Mouse (Mus musculus): ENCODE results near the gene Mettl24. TPM values are rescaled to one million over a fixed set of nuclear protein-coding genes. Genes with fewer than 3 reads are reported as not detected.
A peak's percentile ranks its signal among the peaks of the same experiment; 100 is the strongest.

The Mettl24 gene
- polyA plus RNA-seq, 1 experiment from 2014 or later: 3.2 TPM

GRCm38 (mm10) chr10:40711127-40711526, 28.0 kb downstream of the Mettl24 start:
- Histone ChIP-seq H3K4me3 (ENCODE audit: low read length) (no peak overlapping the region), H3K36me3 (ENCODE audit: control insufficient read depth, insufficient read depth, low read length) (no peaks in the 10 kb centered on the region), H3K4me2 (ENCODE audit: low read depth, low read length) (no peak overlapping the region), H3K9ac (ENCODE audit: low read depth, low read length) (no peak overlapping the region), H3K27ac (ENCODE audit: low read length) (no peak overlapping the region), H3K9me3 (ENCODE audit: control insufficient read depth, low read length) (no peaks in the 10 kb centered on the region), H3K4me1 (ENCODE audit: control insufficient read depth, insufficient read depth, low read length) (peaks cover 6% of the 10 kb centered on the region; the same call in 1 of the 2 replicates), H3K27me3 (replicated peaks; ENCODE audit: control insufficient read depth, insufficient read depth, low read length) (no peaks in the 10 kb centered on the region)
- no peak for ATAC-seq
- WGBS: 68% methylated on average over 7 of the region's 7 CpGs

DNA sequence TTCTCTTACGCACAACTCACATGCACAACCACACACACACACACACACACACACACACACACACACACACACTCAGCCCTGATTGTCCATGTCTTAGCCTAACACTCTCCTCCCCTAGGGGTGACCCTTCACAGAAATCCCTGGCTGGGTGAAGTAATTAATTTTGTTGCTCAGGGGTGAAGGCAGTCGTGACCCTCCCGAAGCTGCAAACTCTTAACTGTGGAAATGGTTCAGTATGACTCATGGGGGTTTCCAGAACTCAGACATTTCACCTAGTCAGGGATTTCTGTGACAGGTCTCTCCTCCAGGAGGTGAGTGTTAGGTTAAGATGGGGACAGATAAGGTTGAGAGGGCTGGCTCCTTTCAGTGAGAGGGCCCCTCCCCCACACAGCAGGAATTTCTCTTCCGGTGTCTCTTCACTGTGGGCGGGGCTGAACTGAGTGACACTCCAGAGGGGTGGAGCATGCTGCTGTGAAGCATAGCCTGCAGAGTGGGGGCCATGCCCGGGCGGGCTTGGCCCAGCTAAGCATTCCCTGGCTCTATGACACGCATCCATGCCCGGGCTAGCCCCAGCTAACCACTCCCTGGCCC, 30.0 kb downstream of the Mettl24 start:
- H3K36me3 ChIP-seq (ENCODE audit: control insufficient read depth, insufficient read depth, low read length): no peaks in the 10 kb centered on the region
- no peaks in the 10 kb centered on the region for H3K9me3 ChIP-seq (ENCODE audit: control insufficient read depth, low read length)
- no peak overlapping the region for H3K27ac ChIP-seq (ENCODE audit: low read length)
- H3K9ac ChIP-seq (ENCODE audit: low read depth, low read length): no peak overlapping the region
- peak; percentile 81 for ATAC-seq
- 28% methylated on average over 9 of the region's 9 CpGs for WGBS
- H3K4me2 ChIP-seq (ENCODE audit: low read depth, low read length): peak overlapping the region; percentile 37
- no peaks in the 10 kb centered on the region for H3K27me3 ChIP-seq (replicated peaks; ENCODE audit: control insufficient read depth, insufficient read depth, low read length)
- no peak overlapping the region for H3K4me3 ChIP-seq (ENCODE audit: low read length)
- H3K4me1 ChIP-seq (ENCODE audit: control insufficient read depth, insufficient read depth, low read length): peaks cover 6% of the 10 kb centered on the region; the same call in 1 of the 2 replicates

DNA sequence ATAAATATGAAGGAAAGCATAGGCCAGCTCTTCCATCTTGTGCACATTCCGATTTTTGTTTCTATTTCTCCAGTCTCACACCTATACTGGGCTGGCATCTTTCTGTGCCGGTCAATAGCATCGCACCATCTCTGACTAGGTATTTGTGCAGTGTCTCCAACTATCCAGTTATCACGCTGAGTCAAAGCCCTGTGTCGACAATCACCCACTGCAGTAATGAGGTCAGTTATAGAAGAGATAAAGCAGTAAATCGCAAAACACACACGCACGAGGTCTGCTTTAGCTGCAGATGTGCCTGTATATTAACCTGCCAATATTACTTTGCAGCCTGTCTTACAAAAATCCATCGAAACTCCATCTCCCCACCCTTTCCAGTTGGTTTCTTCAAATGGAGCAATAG, 30.7 kb downstream of the Mettl24 start:
- peaks cover 6% of the 10 kb centered on the region; the same call in 1 of the 2 replicates for H3K4me1 ChIP-seq (ENCODE audit: control insufficient read depth, insufficient read depth, low read length)
- no peaks in the 10 kb centered on the region for H3K27me3 ChIP-seq (replicated peaks; ENCODE audit: control insufficient read depth, insufficient read depth, low read length)
- no peaks in the 10 kb centered on the region for H3K9me3 ChIP-seq (ENCODE audit: control insufficient read depth, low read length)
- no peak overlapping the region for H3K4me3 ChIP-seq (ENCODE audit: low read length)
- no peaks in the 10 kb centered on the region for H3K36me3 ChIP-seq (ENCODE audit: control insufficient read depth, insufficient read depth, low read length)
- ATAC-seq: no peak
- no peak overlapping the region for H3K9ac ChIP-seq (ENCODE audit: low read depth, low read length)
- 67% methylated on average over 9 of the region's 9 CpGs for WGBS
- peak overlapping the region; percentile 37; the same call in 1 of the 2 replicates for H3K4me2 ChIP-seq (ENCODE audit: low read depth, low read length)
- no peak overlapping the region for H3K27ac ChIP-seq (ENCODE audit: low read length)

DNA sequence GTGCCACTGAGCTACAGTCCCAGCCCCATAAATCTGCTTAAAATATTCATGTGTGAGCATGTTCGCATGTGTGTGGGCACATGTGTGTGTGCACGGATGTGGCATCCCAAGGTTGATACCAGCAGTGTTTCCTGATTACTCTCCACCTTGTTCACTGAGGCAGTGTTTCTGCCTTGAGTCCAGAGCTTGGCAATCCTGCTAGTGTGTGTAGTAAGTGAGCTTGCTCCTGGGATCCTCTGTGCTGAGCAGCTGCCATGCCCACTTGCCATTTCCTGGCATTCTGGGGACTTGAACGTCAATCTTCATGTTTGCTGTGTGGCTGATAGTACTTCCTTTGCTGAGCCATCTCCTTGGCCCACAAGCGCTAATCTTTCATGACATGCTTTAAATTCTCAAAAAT, 32.1 kb downstream of the Mettl24 start:
- Histone ChIP-seq H3K36me3 (ENCODE audit: control insufficient read depth, insufficient read depth, low read length) (no peaks in the 10 kb centered on the region), H3K9me3 (ENCODE audit: control insufficient read depth, low read length) (no peaks in the 10 kb centered on the region), H3K4me3 (ENCODE audit: low read length) (no peak overlapping the region), H3K9ac (ENCODE audit: low read depth, low read length) (no peak overlapping the region), H3K4me1 (ENCODE audit: control insufficient read depth, insufficient read depth, low read length) (peaks cover 6% of the 10 kb centered on the region; the same call in 1 of the 2 replicates), H3K4me2 (ENCODE audit: low read depth, low read length) (no peak overlapping the region), H3K27ac (ENCODE audit: low read length) (no peak overlapping the region), H3K27me3 (replicated peaks; ENCODE audit: control insufficient read depth, insufficient read depth, low read length) (no peaks in the 10 kb centered on the region)
- no peak for ATAC-seq
- 83% methylated on average over 4 of the region's 4 CpGs for WGBS

DNA sequence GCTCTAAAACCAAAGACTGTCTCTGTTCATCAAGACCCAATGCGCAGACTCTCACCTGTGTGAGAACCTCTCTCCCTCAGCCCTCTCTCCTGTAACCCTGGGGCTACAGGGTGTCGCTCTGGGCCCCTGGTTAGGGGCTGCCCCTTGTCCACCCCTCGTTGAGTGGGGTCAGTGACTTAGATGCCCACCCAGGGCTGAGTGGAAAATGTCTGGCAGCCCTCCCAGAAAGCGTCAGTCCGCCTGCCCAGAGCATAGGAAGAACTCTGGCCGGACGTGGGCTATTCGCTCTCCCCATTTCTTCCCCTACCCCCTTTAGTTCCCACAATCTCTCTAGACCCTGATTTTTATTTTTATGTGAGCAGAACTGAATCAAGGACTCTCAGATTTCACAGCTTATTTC, 33.2 kb downstream of the Mettl24 start:
- H3K4me3 ChIP-seq (ENCODE audit: low read length): no peak overlapping the region
- H3K36me3 ChIP-seq (ENCODE audit: control insufficient read depth, insufficient read depth, low read length): no peaks in the 10 kb centered on the region
- ATAC-seq: no peak
- no peaks in the 10 kb centered on the region for H3K27me3 ChIP-seq (replicated peaks; ENCODE audit: control insufficient read depth, insufficient read depth, low read length)
- no peak overlapping the region for H3K4me2 ChIP-seq (ENCODE audit: low read depth, low read length)
- H3K9ac ChIP-seq (ENCODE audit: low read depth, low read length): no peak overlapping the region
- no peaks in the 10 kb centered on the region for H3K9me3 ChIP-seq (ENCODE audit: control insufficient read depth, low read length)
- no peak overlapping the region for H3K27ac ChIP-seq (ENCODE audit: low read length)
- 54% methylated on average over 8 of the region's 8 CpGs for WGBS
- H3K4me1 ChIP-seq (ENCODE audit: control insufficient read depth, insufficient read depth, low read length): peaks cover 6% of the 10 kb centered on the region; the same call in 1 of the 2 replicates

DNA sequence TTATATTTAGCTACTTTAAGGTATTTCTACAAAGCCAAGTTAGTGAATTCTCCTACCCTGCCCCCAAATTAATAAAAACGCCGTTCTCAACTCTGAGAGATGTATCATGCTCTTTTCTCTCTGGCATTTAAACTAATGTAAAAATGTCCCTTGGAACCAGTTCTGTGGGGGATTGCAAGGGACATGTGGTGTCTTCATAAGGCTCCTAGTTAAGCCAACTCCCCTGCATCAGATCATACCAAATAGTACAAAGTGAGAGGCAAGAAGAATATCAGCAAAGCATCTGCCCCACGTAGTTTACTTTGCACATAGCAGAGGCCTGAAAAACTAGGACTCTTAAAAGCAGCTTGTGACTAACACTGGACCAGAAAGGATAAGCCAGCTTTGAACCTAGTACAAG, 33.6 kb downstream of the Mettl24 start:
- H3K4me3 ChIP-seq (ENCODE audit: low read length): no peak overlapping the region
- no peak overlapping the region for H3K27ac ChIP-seq (ENCODE audit: low read length)
- H3K9me3 ChIP-seq (ENCODE audit: control insufficient read depth, low read length): no peaks in the 10 kb centered on the region
- H3K9ac ChIP-seq (ENCODE audit: low read depth, low read length): no peak overlapping the region
- ATAC-seq: no peak
- H3K27me3 ChIP-seq (replicated peaks; ENCODE audit: control insufficient read depth, insufficient read depth, low read length): no peaks in the 10 kb centered on the region
- no peak overlapping the region for H3K4me2 ChIP-seq (ENCODE audit: low read depth, low read length)
- peaks cover 6% of the 10 kb centered on the region; the same call in 1 of the 2 replicates for H3K4me1 ChIP-seq (ENCODE audit: control insufficient read depth, insufficient read depth, low read length)
- 61% methylated on average over 3 of the region's 3 CpGs for WGBS
- no peaks in the 10 kb centered on the region for H3K36me3 ChIP-seq (ENCODE audit: control insufficient read depth, insufficient read depth, low read length)

DNA sequence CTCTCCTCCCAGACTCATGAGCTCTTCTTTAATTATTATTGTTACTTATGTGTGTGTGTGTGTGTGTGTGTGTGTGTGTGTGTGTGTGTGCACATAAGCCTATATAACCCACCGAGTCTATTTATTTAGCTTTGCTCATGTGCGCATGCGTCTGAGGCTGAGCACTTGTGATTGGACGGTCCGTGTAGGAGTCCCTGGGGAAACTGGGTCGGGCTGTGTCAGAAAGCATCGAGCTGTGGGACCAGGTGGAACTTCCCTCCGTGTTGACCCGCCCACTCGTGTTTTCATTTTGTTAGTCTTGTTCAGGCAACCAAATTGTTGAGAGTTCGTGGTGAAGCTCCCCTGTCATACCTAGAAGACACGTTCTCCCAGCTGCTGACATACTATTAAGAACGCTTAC, 35.3 kb downstream of the Mettl24 start:
- H3K4me1 ChIP-seq (ENCODE audit: control insufficient read depth, insufficient read depth, low read length): peaks cover 2% of the 10 kb centered on the region; the same call in 1 of the 2 replicates
- H3K27me3 ChIP-seq (replicated peaks; ENCODE audit: control insufficient read depth, insufficient read depth, low read length): no peaks in the 10 kb centered on the region
- ATAC-seq: no peak
- H3K9ac ChIP-seq (ENCODE audit: low read depth, low read length): no peak overlapping the region
- H3K36me3 ChIP-seq (ENCODE audit: control insufficient read depth, insufficient read depth, low read length): no peaks in the 10 kb centered on the region
- H3K9me3 ChIP-seq (ENCODE audit: control insufficient read depth, low read length): no peaks in the 10 kb centered on the region
- 92% methylated on average over 13 of the region's 13 CpGs for WGBS
- H3K4me3 ChIP-seq (ENCODE audit: low read length): no peak overlapping the region
- H3K27ac ChIP-seq (ENCODE audit: low read length): no peak overlapping the region
- no peak overlapping the region for H3K4me2 ChIP-seq (ENCODE audit: low read depth, low read length)

DNA sequence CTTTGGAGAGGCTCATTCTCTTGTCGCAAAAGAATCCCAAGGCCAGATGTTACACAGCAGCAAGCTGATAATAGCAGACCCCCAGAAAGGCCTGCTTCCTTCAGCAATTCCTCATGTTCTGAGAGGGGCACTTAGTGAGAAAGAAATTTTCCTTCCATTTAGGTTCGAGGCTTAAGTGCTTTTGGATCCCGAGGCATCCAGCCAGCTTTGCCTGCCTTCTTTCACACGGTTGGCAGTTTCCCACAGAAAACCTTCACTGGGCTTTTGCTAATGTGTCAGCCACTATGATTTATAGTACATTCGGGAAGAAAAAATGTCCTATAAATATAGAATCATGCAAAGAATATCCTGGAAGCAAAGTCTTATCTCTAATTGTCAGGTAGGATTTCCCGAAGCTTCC, 36.0 kb downstream of the Mettl24 start:
- Histone ChIP-seq H3K36me3 (ENCODE audit: control insufficient read depth, insufficient read depth, low read length) (no peaks in the 10 kb centered on the region), H3K27me3 (replicated peaks; ENCODE audit: control insufficient read depth, insufficient read depth, low read length) (no peaks in the 10 kb centered on the region), H3K4me1 (ENCODE audit: control insufficient read depth, insufficient read depth, low read length) (peaks cover 3% of the 10 kb centered on the region; the same call in 1 of the 2 replicates), H3K4me3 (ENCODE audit: low read length) (no peak overlapping the region), H3K9ac (ENCODE audit: low read depth, low read length) (no peak overlapping the region), H3K4me2 (ENCODE audit: low read depth, low read length) (no peak overlapping the region), H3K27ac (ENCODE audit: low read length) (no peak overlapping the region), H3K9me3 (ENCODE audit: control insufficient read depth, low read length) (no peaks in the 10 kb centered on the region)
- 45% methylated on average over 6 of the region's 6 CpGs for WGBS
- ATAC-seq: no peak

- ATAC-seq: no peak
- WGBS: 66% methylated on average over 5 of the region's 5 CpGs
- Histone ChIP-seq H3K36me3 (ENCODE audit: control insufficient read depth, insufficient read depth, low read length) (no peaks in the 10 kb centered on the region), H3K9me3 (ENCODE audit: control insufficient read depth, low read length) (no peaks in the 10 kb centered on the region), H3K4me2 (ENCODE audit: low read depth, low read length) (no peak overlapping the region), H3K4me1 (ENCODE audit: control insufficient read depth, insufficient read depth, low read length) (peaks cover 7% of the 10 kb centered on the region; the same call in 1 of the 2 replicates), H3K27ac (ENCODE audit: low read length) (no peak overlapping the region), H3K9ac (ENCODE audit: low read depth, low read length) (no peak overlapping the region), H3K4me3 (ENCODE audit: low read length) (no peak overlapping the region), H3K27me3 (replicated peaks; ENCODE audit: control insufficient read depth, insufficient read depth, low read length) (no peaks in the 10 kb centered on the region)
These were observed 37.8 kb downstream of the Mettl24 start for GRCm38 (mm10) chr10:40720883-40721282.

DNA sequence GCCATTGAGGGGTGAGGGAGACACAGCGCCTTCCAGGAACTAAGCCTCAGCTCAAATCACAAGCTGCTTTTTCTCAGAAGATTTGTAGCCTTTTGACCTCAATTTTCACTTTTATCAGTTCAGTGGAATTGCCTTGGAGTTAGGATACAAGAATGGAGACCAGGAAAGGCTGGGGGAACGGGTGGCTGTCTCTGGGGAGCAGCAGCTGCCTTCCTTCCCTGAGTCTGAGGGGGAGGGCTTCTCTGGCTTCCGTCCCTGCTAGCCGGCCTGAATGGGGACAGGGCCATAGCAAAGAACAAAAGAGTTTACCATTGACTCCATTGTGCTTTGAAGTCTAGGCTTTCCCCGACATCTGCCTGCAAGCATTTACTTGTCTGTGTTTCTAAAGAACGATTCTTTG, 41.3 kb downstream of the Mettl24 start:
- Histone ChIP-seq H3K9me3 (ENCODE audit: control insufficient read depth, low read length) (no peaks in the 10 kb centered on the region), H3K27me3 (replicated peaks; ENCODE audit: control insufficient read depth, insufficient read depth, low read length) (no peaks in the 10 kb centered on the region), H3K27ac (ENCODE audit: low read length) (0 out of 2 replicates have a peak overlapping the region, but pooled peaks have one; percentile 6), H3K9ac (ENCODE audit: low read depth, low read length) (no peak overlapping the region), H3K4me3 (ENCODE audit: low read length) (no peak overlapping the region), H3K4me2 (ENCODE audit: low read depth, low read length) (no peak overlapping the region), H3K36me3 (ENCODE audit: control insufficient read depth, insufficient read depth, low read length) (no peaks in the 10 kb centered on the region), H3K4me1 (ENCODE audit: control insufficient read depth, insufficient read depth, low read length) (peaks cover 7% of the 10 kb centered on the region; the same call in 1 of the 2 replicates)
- no peak for ATAC-seq
- 46% methylated on average over 6 of the region's 6 CpGs for WGBS
